Mouse (Mus musculus) gastrocnemius, adult 2 months (tissue): ENCODE measurements around the gene Nkx1-2. TPM values are rescaled to one million over a fixed set of nuclear protein-coding genes. Genes with fewer than 3 reads are reported as not detected.

ENCODE experiments used
- DNase-seq: peaks from one replicate; pipeline ENCODE4 v3.0.0; 2022
- H3K27ac ChIP-seq: fragments of 200-600 bp; 2 replicates; pipeline ENCODE4 v1.8.1; 2022; ENCODE audit warnings: mild to moderate bottlenecking
- H3K4me3 ChIP-seq: fragments of 200-600 bp; 2 replicates; pipeline ENCODE4 v1.8.1; 2022; ENCODE audit warnings: mild to moderate bottlenecking, moderate library complexity
- CTCF ChIP-seq: fragments of 200-600 bp; IDR thresholded peaks from 2 replicates; pipeline ENCODE4 v1.8.1; 2022; ENCODE audit warnings: antibody characterized with exemption, mild to moderate bottlenecking, moderate library complexity
- intact Hi-C: fragments of 180-260 bp; cut with DNase I; formaldehyde crosslinking; loops from one replicate; pipeline ENCODE4 v1.15.1; 2025
- long read RNA-seq, 2 experiments: library from polyadenylated mRNA; stranded (forward); transcript quantifications; one replicate each; pipeline ENCODE4 v2.0.0; 2021
- total RNA-seq, 2 experiments: library from RNA; stranded (reverse); gene quantifications; 2 replicates each; pipeline ENCODE4 v1.2.3; 2021

Nkx1-2 gene
- not detected for total RNA-seq
- long read RNA-seq, experiment 1: 0 reads
- long read RNA-seq, experiment 2: 0 reads

GRCm38 (mm10) chr7:132599071-132599975 lies at the start of gene Nkx1-2:
TSS of gene Nkx1-2 (minus strand) at chr7:132599637.
- TF ChIP-seq CTCF: no peak
- Histone ChIP-seq H3K27ac (no peak within 1 kb of the TSS), H3K4me3 (peak within 1 kb of the TSS; percentile 61)
- DNase-seq: no peak
- intact Hi-C loops: no loop called here

- no peak for TF ChIP-seq CTCF
- H3K4me3 ChIP-seq: no peak overlapping the region
- DNase-seq: no peak
- intact Hi-C loops: no loop called here
- H3K27ac ChIP-seq: no peak overlapping the region
These were observed 47.1 kb upstream of the Nkx1-2 start for GRCm38 (mm10) chr7:132646514-132646913.

- no peak for TF ChIP-seq CTCF
- intact Hi-C loops: no loop called here
- Histone ChIP-seq H3K4me3 (no peak overlapping the region), H3K27ac (no peak overlapping the region)
- no peak for DNase-seq
These were observed 45.3 kb upstream of the Nkx1-2 start for GRCm38 (mm10) chr7:132644605-132645279.

GRCm38 (mm10) chr7:132641606-132642005 lies 42.2 kb upstream of the Nkx1-2 start:
- intact Hi-C loops: no loop called here
- TF ChIP-seq CTCF: no peak

GRCm38 (mm10) chr7:132640946-132641345 lies 41.5 kb upstream of the Nkx1-2 start:
- DNase-seq: peak; percentile 64
- TF ChIP-seq CTCF: no peak
- H3K27ac ChIP-seq: no peak overlapping the region
- intact Hi-C loops: no loop called here
- no peak overlapping the region for H3K4me3 ChIP-seq

More at GRCm38 (mm10) chr7:132641606-132642005, 42.2 kb upstream of the Nkx1-2 start:
- Histone ChIP-seq H3K4me3 (no peak overlapping the region), H3K27ac (no peak overlapping the region)
- peak; percentile 7 for DNase-seq

GRCm38 (mm10) chr7:132638446-132639087 lies 39.1 kb upstream of the Nkx1-2 start:
- Histone ChIP-seq H3K4me3 (no peak overlapping the region), H3K27ac (no peak overlapping the region)
- TF ChIP-seq CTCF: peak; percentile 83
- intact Hi-C loops: loop anchor here (2.0 to 10.0 kb wide), 3 partner anchors 36 to 412 kb away; partner anchors contain the start of gene Oat
- peak; percentile 73 for DNase-seq

GRCm38 (mm10) chr7:132637292-132637691 lies 37.9 kb upstream of the Nkx1-2 start:
- DNase-seq: no peak
- intact Hi-C loops: loop anchor here (5.0 to 10.0 kb wide), 2 partner anchors 35 to 62 kb away; partner anchors contain the start of gene Oat
- Histone ChIP-seq H3K27ac (no peak overlapping the region), H3K4me3 (no peak overlapping the region)
- TF ChIP-seq CTCF: no peak

- Histone ChIP-seq H3K4me3 (no peak overlapping the region), H3K27ac (no peak overlapping the region)
- TF ChIP-seq CTCF: no peak
- DNase-seq: peak; percentile 11
- intact Hi-C loops: loop anchor here (10.0 kb wide), 1 partner anchor 57 kb away; the partner anchor contains the start of gene Oat
These were observed 31.9 kb upstream of the Nkx1-2 start for GRCm38 (mm10) chr7:132631313-132631712.

- intact Hi-C loops: no loop called here
- no peak for TF ChIP-seq CTCF
- peak; percentile 42 for DNase-seq
- H3K27ac ChIP-seq: peak overlapping the region; percentile 86
- H3K4me3 ChIP-seq: no peak overlapping the region
These were observed 28.0 kb upstream of the Nkx1-2 start for GRCm38 (mm10) chr7:132627448-132627847.

- no peak for DNase-seq
- TF ChIP-seq CTCF: no peak
- intact Hi-C loops: no loop called here
- peak overlapping the region; percentile 86; the same call in 1 of the 2 replicates for H3K27ac ChIP-seq
- H3K4me3 ChIP-seq: no peak overlapping the region
These were observed 26.7 kb upstream of the Nkx1-2 start for GRCm38 (mm10) chr7:132626174-132626573.

- Histone ChIP-seq H3K4me3 (no peak overlapping the region), H3K27ac (peak overlapping the region; percentile 17; the same call in 1 of the 2 replicates)
- intact Hi-C loops: no loop called here
- TF ChIP-seq CTCF: no peak
- DNase-seq: no peak
These were observed 24.7 kb upstream of the Nkx1-2 start for GRCm38 (mm10) chr7:132624161-132624560.
